Mouse (Mus musculus) thymus, postnatal 4 days (tissue): Measurements from ENCODE around the gene Dclk1.
"Not testable (repeated sequence)": the region's sequence is repeated elsewhere in the genome, so short reads cannot be mapped to it uniquely, and the experiment has no call there.

Experiments
- DNase-seq: peaks from one replicate; pipeline ENCODE4 v3.0.0; 2021

Dclk1 gene

DNA sequence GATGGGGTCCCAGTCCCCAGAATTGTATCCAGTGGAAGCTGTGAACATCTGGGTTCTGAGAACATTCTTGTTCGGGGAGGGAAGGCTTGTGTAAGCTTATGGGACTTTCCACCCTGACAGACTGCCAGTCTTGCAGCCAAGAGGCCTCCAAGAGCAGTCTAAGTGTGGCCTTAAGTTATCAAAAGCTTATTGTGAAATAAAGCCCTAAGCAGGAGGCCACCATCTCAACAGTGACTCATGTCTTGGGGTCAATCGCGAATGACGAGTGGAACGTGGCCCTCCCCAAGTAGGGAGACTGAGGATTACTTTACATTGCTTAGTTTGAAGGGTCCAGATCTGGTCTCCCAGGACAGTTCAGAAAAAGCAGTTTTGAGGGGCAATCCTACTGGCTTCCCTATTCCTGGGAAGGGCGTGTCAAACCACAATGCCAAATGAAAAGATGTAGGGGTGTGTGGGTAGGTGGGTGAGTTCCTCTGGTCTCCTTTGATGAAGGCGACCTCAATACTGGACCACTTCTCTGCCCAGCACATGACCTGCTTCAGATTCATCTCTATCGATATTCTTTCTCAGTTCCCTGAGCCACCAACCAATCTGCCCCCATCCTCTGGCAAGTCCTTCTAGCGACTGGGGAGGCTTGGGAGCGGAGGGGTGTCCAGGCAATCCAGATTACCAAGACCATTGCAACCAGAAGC lies at the start of gene Dclk1:
TSS of gene Dclk1 (plus strand) at position 635 of the 692 bp plus-strand sequence.
- DNase-seq, result no peak

GRCm38 (mm10) chr3:55193351-55193750 lies 48.8 kb upstream of the Dclk1 start:
- DNase-seq, result no peak

DNA sequence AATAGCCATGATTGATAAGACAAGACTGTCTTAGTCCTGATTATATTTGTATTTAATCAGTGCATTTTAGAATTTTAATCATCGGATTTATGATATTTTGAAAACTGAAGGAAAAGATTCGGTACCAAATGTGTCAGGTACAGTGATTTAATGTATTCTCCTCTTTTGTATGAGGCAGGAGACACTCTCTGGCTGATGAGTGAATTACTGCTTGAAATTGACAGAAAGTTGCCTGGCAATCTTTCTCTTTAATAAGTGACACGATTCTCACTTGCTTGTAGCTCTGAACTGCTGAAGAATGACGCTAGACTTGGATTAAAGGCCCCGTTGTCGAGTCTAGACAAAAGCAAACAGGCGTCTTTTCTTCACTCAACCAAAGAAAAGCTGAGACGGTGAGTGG lies 47.4 kb upstream of the Dclk1 start:
- DNase-seq, result no peak

- no peak for DNase-seq
Observed at GRCm38 (mm10) chr3:55195581-55196327, 46.4 kb upstream of the Dclk1 start.

GRCm38 (mm10) chr3:55196328-55196710 lies 45.8 kb upstream of the Dclk1 start:
- DNase-seq, result no peak

GRCm38 (mm10) chr3:55203621-55204020 lies 38.5 kb upstream of the Dclk1 start:
- not testable (repeated sequence) for DNase-seq

DNA sequence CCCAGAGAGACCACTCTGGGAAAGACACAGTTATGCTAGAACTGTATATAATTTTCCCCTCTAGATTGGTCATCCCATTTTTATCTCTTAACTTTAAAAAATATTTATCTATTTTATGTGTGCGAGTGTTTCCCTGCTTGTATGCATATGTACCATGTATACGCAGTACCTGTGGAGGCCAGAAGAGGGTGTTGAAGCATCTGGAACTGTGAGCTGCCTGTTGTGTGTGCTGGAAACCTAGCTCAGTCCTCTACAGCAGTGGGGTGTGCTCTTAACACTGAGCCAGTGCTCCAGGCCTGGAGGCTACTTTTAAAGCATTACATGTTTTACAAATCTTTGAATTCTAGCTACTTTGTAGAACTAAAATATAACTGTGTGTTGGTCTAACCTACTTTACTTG lies 35.8 kb upstream of the Dclk1 start:
- no peak for DNase-seq

DNA sequence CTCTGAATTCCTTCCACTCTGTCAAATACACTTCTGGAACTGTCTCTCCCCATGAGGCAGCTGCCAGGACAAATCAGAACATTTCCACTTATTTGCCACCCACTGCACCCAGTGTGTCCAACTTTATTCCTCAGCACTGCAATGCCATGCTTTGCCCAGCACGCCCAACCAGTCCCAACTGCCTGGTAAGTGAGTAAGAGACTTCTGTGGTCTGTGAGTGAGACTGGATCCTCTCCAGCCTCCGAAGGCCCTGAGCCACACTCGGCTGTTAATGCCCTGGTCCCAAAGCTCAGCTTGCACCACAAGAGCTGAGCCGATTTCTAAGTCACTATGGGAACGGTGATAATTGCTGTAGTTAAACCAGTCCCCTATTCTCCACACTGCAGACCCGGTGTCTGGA lies 34.5 kb upstream of the Dclk1 start:
- no peak for DNase-seq

GRCm38 (mm10) chr3:55212254-55212653 lies 29.9 kb upstream of the Dclk1 start:
- no peak for DNase-seq

DNA sequence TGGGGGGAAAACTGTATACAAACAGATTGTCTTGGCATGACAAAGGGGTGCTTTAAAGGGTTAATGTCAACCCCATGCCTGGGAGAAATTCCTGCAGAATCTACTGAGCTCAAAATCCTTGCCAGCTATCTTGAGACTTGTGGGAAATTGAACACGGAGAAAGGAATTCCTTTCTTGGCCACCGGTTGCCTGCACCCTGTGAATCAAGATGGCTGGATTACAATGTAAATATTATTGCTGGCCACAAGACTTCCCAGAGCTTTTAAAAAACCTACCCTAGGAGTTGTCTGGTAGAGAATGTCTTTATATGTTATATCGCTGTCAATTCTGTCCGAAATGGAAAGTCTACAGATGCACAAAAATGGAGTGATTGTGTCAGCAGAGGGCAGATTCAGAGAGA lies 28.4 kb upstream of the Dclk1 start:
- DNase-seq, result no peak

GRCm38 (mm10) chr3:55214413-55214812 lies 27.8 kb upstream of the Dclk1 start:
- DNase-seq, result no peak

DNA sequence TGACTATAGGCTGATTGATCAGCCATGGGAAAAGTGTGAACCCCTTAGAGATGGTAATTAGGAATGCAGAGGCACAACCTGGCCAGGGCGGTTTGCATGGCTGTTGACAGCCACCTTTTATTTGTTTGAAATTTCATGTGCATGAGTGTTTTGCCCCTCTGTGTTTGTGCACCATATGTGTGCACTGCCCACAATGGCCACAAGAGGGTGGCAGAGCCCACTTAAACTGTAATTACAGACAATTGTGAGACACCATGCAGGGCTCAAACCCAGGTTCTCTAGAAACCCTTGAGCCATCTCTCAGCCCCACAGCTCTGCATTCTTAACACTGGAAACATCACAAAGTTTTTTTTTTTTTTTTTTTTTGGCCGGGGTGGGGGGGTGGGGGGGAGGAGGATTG lies 19.7 kb upstream of the Dclk1 start:
- no peak for DNase-seq

- no peak for DNase-seq
Observed at GRCm38 (mm10) chr3:55223862-55224261, 18.3 kb upstream of the Dclk1 start.

DNA sequence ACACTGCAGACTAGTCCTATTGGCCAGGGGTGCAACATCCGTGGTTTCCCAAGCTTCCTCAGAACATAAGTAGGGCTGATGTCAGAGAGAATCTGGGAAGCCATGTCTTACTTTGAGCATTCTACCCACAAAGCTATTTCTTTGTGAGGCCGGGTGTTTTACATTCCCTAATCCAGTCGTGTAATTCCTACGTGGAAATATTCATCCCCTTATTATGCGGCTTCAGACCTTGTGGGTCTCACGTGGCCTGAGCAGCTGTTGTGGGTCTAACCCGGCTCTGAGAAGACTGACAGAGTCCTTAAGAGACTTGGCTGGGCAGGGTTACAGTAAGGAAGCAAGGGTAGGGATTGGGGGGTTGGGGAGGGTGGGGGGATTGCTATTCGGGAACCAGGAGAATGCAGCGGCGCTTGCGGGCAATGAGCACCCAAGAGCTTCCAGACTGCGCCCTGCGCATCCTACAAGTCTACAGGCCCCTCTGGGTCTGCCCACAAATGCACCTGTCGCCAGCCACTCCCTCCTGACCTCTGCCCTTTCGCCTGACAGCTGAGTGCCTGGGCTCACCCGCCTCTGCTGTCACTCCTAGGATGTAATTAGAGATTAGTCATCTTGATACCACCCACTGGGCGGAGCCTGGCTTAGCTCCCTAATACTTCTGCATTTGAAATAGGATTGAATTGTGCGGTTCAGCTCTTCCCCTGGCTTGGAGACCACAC lies 15.5 kb upstream of the Dclk1 start:
- no peak for DNase-seq

DNA sequence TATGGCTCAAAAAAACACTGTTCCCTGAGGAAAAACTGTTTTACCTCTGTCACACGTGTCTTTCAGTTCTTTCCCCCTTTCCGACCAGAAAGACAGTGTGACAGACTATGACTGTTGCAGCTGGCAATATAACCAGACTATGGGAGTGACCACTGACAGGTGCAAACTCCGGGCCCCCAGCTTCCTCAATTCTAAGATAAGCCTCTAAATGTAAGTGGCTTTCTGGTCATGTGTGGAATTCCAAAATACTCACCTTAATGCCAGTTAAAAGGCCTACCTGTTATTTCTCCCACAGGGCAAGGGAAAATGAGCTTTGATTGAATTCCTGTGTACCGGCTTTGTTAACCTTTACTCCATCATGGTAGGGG lies 15.0 kb upstream of the Dclk1 start:
- no peak for DNase-seq

- peak; percentile 6 for DNase-seq
Observed at GRCm38 (mm10) chr3:55242422-55243055, 375 bp downstream of the Dclk1 start.

DNA sequence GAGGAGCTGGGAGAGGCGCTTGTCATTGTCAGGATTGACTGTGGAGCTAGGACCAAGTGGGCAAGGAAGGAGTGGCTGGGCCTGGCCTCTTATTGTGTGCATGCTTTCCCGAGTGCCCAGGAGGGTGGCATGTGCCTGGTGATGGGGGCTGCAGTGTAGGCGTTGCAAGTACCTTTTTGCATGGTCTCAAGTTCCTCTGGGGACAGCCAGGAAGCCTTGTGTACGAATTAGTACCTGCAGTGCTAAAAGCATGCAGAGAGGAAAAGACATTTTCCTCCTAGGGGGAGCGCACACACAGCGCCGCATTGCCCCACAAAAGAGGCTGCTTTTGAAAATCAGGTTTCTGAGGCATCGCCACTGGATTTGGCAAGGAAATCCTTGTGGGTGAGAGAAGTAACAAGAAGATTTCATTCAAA lies 900 bp downstream of the Dclk1 start:
- DNase-seq, result no peak

GRCm38 (mm10) chr3:55244087-55244486 lies 1.9 kb downstream of the Dclk1 start:
- no peak for DNase-seq

- DNase-seq, result no peak
Observed at GRCm38 (mm10) chr3:55246618-55247272, 4.6 kb downstream of the Dclk1 start.

GRCm38 (mm10) chr3:55248048-55248447 lies 5.9 kb downstream of the Dclk1 start:
- DNase-seq, result no peak

DNA sequence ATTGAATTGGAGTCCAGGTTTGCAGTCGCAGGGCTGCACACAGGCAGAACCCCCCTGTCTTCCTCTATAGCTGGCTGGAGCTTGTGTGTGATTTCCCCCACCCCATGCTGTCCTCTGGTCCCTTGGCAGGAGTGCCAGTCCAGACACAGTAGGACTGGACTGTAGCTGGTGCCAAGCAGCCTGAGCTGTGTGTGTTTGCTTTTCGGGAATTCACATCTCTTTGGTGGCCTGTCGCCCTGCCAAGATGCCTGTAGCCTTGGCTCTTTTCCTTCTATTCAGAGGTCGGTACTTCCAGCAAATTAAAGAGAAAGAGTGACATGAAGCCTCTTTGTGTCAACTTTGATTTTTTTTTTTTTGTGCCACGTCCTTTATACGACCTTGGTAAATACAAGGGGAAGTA lies 6.3 kb downstream of the Dclk1 start:
- DNase-seq, result no peak

GRCm38 (mm10) chr3:55250631-55251030 lies 8.5 kb downstream of the Dclk1 start:
- DNase-seq, result no peak

GRCm38 (mm10) chr3:55260139-55260538 lies 18.0 kb downstream of the Dclk1 start:
- DNase-seq, result no peak
